Mouse (Mus musculus) testis, adult 2 months (tissue): ENCODE measurements around the gene Rab11fip5.

Source experiments
- CTCF ChIP-seq: fragments of 200-500 bp; IDR thresholded peaks from 2 replicates; pipeline ENCODE4 v1.5.1; 2012; ENCODE audit warnings: low read depth, mild to moderate bottlenecking, inconsistent platforms, low read length, moderate library complexity; ENCODE audit not compliant: control insufficient read depth, insufficient read depth, insufficient replicate concordance
- POLR2A ChIP-seq: fragments of 200-500 bp; IDR thresholded peaks from 2 replicates; pipeline ENCODE4 v1.6.1; 2012; ENCODE audit warnings: low read depth, mild to moderate bottlenecking, inconsistent platforms, low read length, moderate library complexity; ENCODE audit not compliant: control insufficient read depth

DNA sequence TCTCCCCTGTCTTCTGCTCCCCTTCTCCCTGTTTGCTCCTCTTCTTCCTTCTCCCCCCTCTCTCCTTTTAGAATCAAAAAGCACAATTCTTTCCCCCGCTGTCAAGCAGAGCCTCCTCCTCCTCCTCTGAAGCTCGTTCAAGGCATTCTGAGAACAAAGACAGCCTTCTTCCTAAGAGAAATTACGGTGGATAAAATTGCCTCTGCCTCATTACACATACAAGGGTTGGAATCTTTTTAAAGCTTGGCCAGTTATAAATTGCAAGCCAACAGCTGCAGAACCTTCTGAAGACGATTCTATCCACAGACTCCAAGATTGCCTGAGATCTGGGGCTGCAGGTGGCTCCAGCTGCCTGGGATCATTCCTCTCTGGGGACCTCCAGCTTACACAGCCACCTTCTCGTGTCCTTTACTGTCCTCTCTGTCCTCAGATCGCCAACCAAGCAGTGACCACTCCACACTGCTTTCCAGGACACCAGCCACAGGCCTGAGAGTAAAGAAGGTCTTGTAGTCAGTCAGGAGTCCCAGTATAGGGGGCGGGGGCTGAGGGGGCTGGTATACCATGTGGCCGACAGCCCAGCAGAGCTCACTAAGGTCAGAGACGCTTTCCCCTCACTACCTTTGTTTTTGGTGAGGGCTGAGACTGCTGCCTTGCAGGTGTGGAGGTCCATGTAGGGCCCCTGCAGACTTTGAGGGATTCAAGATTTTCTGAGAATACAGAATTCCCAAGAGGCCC lies 60.2 kb downstream of the Rab11fip5 start:
- TF ChIP-seq CTCF (no peak), POLR2A (no peak)
